Mouse (Mus musculus) CH12.LX (cell line): ENCODE results near the gene Carhsp1. TPM values are rescaled to one million over a fixed set of nuclear protein-coding genes. Genes with fewer than 3 reads are reported as not detected.

Experiments
- DNase-seq: peaks from one replicate; pipeline ENCODE4 v3.0.0-alpha.2; 2013; ENCODE audit errors: extremely low read depth
- H3K27ac ChIP-seq: 2 replicates; pipeline ENCODE4 v1.5.1; 2012; ENCODE audit warnings: low read depth, mild to moderate bottlenecking, control low read depth, moderate library complexity; ENCODE audit not compliant: insufficient read depth
- H3K27me3 ChIP-seq: replicated peaks from 2 replicates; pipeline ENCODE3; 2012; ENCODE audit warnings: inconsistent platforms
- H3K36me3 ChIP-seq, 2 experiments: replicated peaks in 1 of 2; 2 replicates each; pipeline versions ENCODE3 to v1.6.1; 2012; ENCODE audit warnings: inconsistent platforms in 1 of 2, low read length in 1 of 2, mild to moderate bottlenecking in 1 of 2, mixed read lengths in 1 of 2, moderate library complexity in 1 of 2; ENCODE audit not compliant: control insufficient read depth in 1 of 2, insufficient read depth in 1 of 2
- H3K4me1 ChIP-seq, 2 experiments: 2 replicates each; pipeline ENCODE4 v1.6.1; 2012; ENCODE audit warnings: inconsistent platforms in 1 of 2, moderate library complexity in 1 of 2; ENCODE audit not compliant: insufficient read depth in 2 of 2, control insufficient read depth in 1 of 2
- H3K4me2 ChIP-seq: 2 replicates; pipeline ENCODE4 v1.6.1; 2012; ENCODE audit warnings: low read depth, mild to moderate bottlenecking, control low read depth; ENCODE audit not compliant: poor library complexity, insufficient read depth, severe bottlenecking
- H3K4me3 ChIP-seq, 3 experiments: fragments of 150-350 bp in 1 of 3; sonication (generic) in 1 of 3; replicated peaks in 1 of 3; 2 replicates each; pipeline versions ENCODE3 to v1.5.1; 2011 to 2012; ENCODE audit warnings: low read depth in 2 of 3, low read length in 2 of 3, mild to moderate bottlenecking in 2 of 3, moderate library complexity in 2 of 3, control low read depth in 1 of 3, improper control_type of control experiment in 1 of 3, inconsistent platforms in 1 of 3, mixed read lengths in 1 of 3; ENCODE audit not compliant: poor library complexity in 1 of 3
- H3K79me2 ChIP-seq: replicated peaks from 2 replicates; pipeline ENCODE4 v1.6.1; 2012; ENCODE audit warnings: mild to moderate bottlenecking, moderate library complexity; ENCODE audit not compliant: control insufficient read depth, poor library complexity, insufficient read depth, severe bottlenecking; ENCODE audit errors: extremely low read depth
- H3K9ac ChIP-seq: 2 replicates; pipeline ENCODE4 v1.6.1; 2012; ENCODE audit warnings: low read depth, mild to moderate bottlenecking, control low read depth, moderate library complexity; ENCODE audit not compliant: insufficient read depth
- H3K9me3 ChIP-seq: replicated peaks from 2 replicates; pipeline ENCODE3; 2012; ENCODE audit warnings: low read length, inconsistent platforms, mixed read lengths
- CHD1 ChIP-seq: IDR thresholded peaks from 2 replicates; pipeline ENCODE4 v1.6.1; 2012; ENCODE audit warnings: low read depth, low read length, improper control_type of control experiment, inconsistent platforms
- CTCF ChIP-seq, 2 experiments: IDR thresholded peaks in 1 of 2; conservative IDR thresholded peaks in 1 of 2; 2 replicates each; pipeline ENCODE4 v1.5.1; 2011 to 2012; ENCODE audit warnings: low read depth in 2 of 2, low read length in 2 of 2, improper control_type of control experiment in 1 of 2, inconsistent platforms in 1 of 2, mild to moderate bottlenecking in 1 of 2, moderate library complexity in 1 of 2
- IRF4 ChIP-seq: IDR thresholded peaks from 2 replicates; pipeline ENCODE4 v1.6.1; 2014; ENCODE audit warnings: low read depth, mild to moderate bottlenecking, inconsistent platforms, low read length, improper control_type of control experiment
- JUN ChIP-seq: IDR thresholded peaks from 2 replicates; pipeline ENCODE4 v1.6.1; 2011; ENCODE audit warnings: low read depth, mild to moderate bottlenecking, low read length, improper control_type of control experiment, moderate library complexity; ENCODE audit not compliant: insufficient read depth
- MAZ ChIP-seq: IDR thresholded peaks from 2 replicates; pipeline ENCODE4 v1.6.1; 2012; ENCODE audit warnings: low read depth, mild to moderate bottlenecking, inconsistent platforms, low read length, improper control_type of control experiment, moderate library complexity
- POLR2AphosphoS2 ChIP-seq: IDR thresholded peaks from 2 replicates; pipeline ENCODE4 v1.6.1; 2011; ENCODE audit warnings: low read depth, low read length, improper control_type of control experiment
- RAD21 ChIP-seq: IDR thresholded peaks from 2 replicates; pipeline ENCODE4 v1.6.1; 2011; ENCODE audit warnings: low read depth, mild to moderate bottlenecking, low read length, improper control_type of control experiment, moderate library complexity
- TCF12 ChIP-seq: IDR thresholded peaks from 2 replicates; pipeline ENCODE4 v1.6.1; 2014; ENCODE audit warnings: low read depth, mild to moderate bottlenecking, inconsistent platforms, low read length, improper control_type of control experiment
- USF2 ChIP-seq: conservative IDR thresholded peaks from 2 replicates; pipeline ENCODE4 v1.6.1; 2011; ENCODE audit warnings: low read depth, low read length, improper control_type of control experiment
- ZC3H11A ChIP-seq: IDR thresholded peaks from 2 replicates; pipeline ENCODE4 v1.6.1; 2012; ENCODE audit warnings: low read depth, mild to moderate bottlenecking, inconsistent platforms, low read length, improper control_type of control experiment
- ZKSCAN1 ChIP-seq: IDR thresholded peaks from 2 replicates; pipeline ENCODE4 v1.6.1; 2012; ENCODE audit warnings: low read depth, inconsistent platforms, low read length, improper control_type of control experiment, borderline replicate concordance
- dilution Hi-C: fragments of 300-500 bp; cut with MboI; formaldehyde crosslinking; loops from 2 replicates; pipeline ENCODE4 v1.14.3; 2020; ENCODE audit warnings: low sequenced_read_pairs; ENCODE audit not compliant: extremely low pct_unique_long_range_greater_than_20kb, extremely low pct_ligation_motif_present
- in situ Hi-C: fragments of 300-500 bp; cut with MboI; formaldehyde crosslinking; loops from 3 replicates; pipeline ENCODE4 v1.14.3; 2019; ENCODE audit warnings: low sequenced_read_pairs, low pct_ligation_motif_present, low pct_unique_long_range_greater_than_20kb, mixed read lengths
- polyA plus RNA-seq: library from polyadenylated mRNA; unstranded; fragments of >175 nt; gene quantifications from 2 replicates; pipeline ENCODE4 v1.2.1, GENCODE M21; 2012; ENCODE audit warnings: low read depth; ENCODE audit not compliant: insufficient read length
- total RNA-seq, 2 experiments: library from RNA; depleted of rRNA; stranded (reverse); fragments of 300-350 nt in 1 of 2; fragments of >200 nt in 1 of 2; gene quantifications; 2 replicates each; pipeline ENCODE4 v1.2.3; 2012 to 2014

Gene Carhsp1
- total and polyA plus RNA-seq, 3 experiments: 26.0 to 29.7 (median 26.2) TPM

- TF ChIP-seq CHD1 (peak; percentile 71; the same call in 1 of the 2 replicates), CTCF (conservative IDR thresholded peaks at IDR 0.05 in 1 of 2, IDR thresholded peaks at IDR 0.05 in 1 of 2; ENCODE audit: low read depth in 2 of 2, low read length in 2 of 2) (no peak), RAD21 (no peak)
- TF ChIP-seq, all 38 proteins: peak for 17
These were observed 43.6 kb upstream of the Carhsp1 start (continued) for GRCm38 (mm10) chr16:8715513-8716080.

- peak overlapping the region; percentile 56; the same call in 1 of the 2 replicates for H3K27ac ChIP-seq
- TF ChIP-seq ZC3H11A: no peak
- no peak for TF ChIP-seq JUN
- no peak for TF ChIP-seq ZKSCAN1
- TF ChIP-seq TCF12: no peak
- TF ChIP-seq USF2: no peak
- no peak for TF ChIP-seq MAZ
- no peak for TF ChIP-seq CTCF (conservative IDR thresholded peaks at IDR 0.05 in 1 of 2, IDR thresholded peaks at IDR 0.05 in 1 of 2; ENCODE audit: low read depth in 2 of 2, low read length in 2 of 2)
- peaks cover 55 to 88% of the 10 kb centered on the region in 2 experiments for H3K36me3 ChIP-seq
- H3K9ac ChIP-seq: no peak overlapping the region
- H3K4me2 ChIP-seq: no peak overlapping the region
- DNase-seq: no peak
- no peaks in the 10 kb centered on the region for H3K9me3 ChIP-seq
- no peak overlapping the region for H3K4me3 ChIP-seq
- no peaks in the 10 kb centered on the region for H3K27me3 ChIP-seq
- peaks cover 85% of the 10 kb centered on the region for H3K79me2 ChIP-seq
- in situ Hi-C loops: no loop called here
- dilution Hi-C loops: no loop called here
- H3K4me1 ChIP-seq: peaks cover 20 to 68% of the 10 kb centered on the region in 2 experiments
These were observed 42.9 kb upstream of the Carhsp1 start for GRCm38 (mm10) chr16:8714851-8715250.

- Histone ChIP-seq H3K79me2 (peaks cover 64% of the 10 kb centered on the region), H3K4me1 (peaks cover 7 to 46% of the 10 kb centered on the region in 2 experiments), H3K27me3 (no peaks in the 10 kb centered on the region), H3K4me3 (no peak overlapping the region), H3K27ac (no peak overlapping the region), H3K4me2 (no peak overlapping the region), H3K9me3 (no peaks in the 10 kb centered on the region), H3K36me3 (peaks cover 79 to 97% of the 10 kb centered on the region in 2 experiments), H3K9ac (no peak overlapping the region)
- dilution Hi-C loops: no loop called here
- TF ChIP-seq IRF4: no peak
- 0 out of 2 replicates have a peak, but pooled peaks have one; percentile 31 for TF ChIP-seq POLR2AphosphoS2
- no peak for DNase-seq
- in situ Hi-C loops: no loop called here
These were observed 40.0 kb upstream of the Carhsp1 start for GRCm38 (mm10) chr16:8711998-8712397.
